Mouse (Mus musculus): Measurements from ENCODE around the gene Zdhhc21.

DNA sequence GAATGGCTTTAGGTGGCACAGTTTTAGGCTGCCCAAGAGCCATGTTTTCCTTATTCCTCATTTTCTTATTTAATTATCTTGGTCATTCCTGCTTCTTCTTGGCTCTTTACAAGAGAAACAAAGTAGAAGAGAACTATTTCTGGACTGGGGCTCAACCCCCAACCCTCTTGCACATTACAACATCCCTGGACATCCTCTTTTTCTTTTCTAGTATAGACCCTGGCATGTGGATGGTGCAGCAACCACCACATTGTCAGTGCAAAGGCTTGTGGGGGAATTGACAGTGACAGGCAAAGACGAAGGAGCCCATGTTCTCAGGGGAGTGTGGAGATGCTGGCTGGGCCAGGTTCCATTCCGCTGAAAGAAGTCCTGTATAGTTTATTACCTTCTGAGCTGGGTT lies 16.9 kb upstream of the Zdhhc21 start:
- TF ChIP-seq TAL1 (IDR thresholded peaks at IDR 0.05; ENCODE audit: low read length), result no peak
- TF ChIP-seq GATA1 (IDR thresholded peaks at IDR 0.05; ENCODE audit: low read length), result no peak
